ENCODE assay signal across 8 mouse cellular contexts in genomic region chr10:67538106-67538505, GRCm38 (mm10). TPM values are rescaled to one million over a fixed set of nuclear protein-coding genes. Genes with fewer than 3 reads are reported as not detected.
DNase-seq lines count a peak whose midpoint lies in the region; ATAC-seq and TF ChIP-seq lines count a peak whose summit lies in the region.

No protein-coding gene starts in this region.

- no peaks in the 10 kb centered on the region for H3K9me3 ChIP-seq in E14TG2a.4 (ENCODE audit: low read length)
- H3K9me3 ChIP-seq in forebrain, embryonic 14.5 days (replicated peaks; ENCODE audit: control insufficient read depth, low read length) = no peaks in the 10 kb centered on the region
- H3K9me3 ChIP-seq in kidney, postnatal 0 days (replicated peaks; ENCODE audit: low read length) = no peaks in the 10 kb centered on the region

- 1% methylated on average over 19 of the region's 19 CpGs for WGBS in forebrain, embryonic 14.5 days
- 2% methylated on average over 19 of the region's 19 CpGs for WGBS in kidney, postnatal 0 days

- TF ChIP-seq CTCF in E14TG2a.4 (conservative IDR thresholded peaks at IDR 0.05; ENCODE audit: low read length) = no peak
- TF ChIP-seq CTCF in kidney, postnatal 0 days (IDR thresholded peaks at IDR 0.05; ENCODE audit: low read depth) = no peak

- H3K4me3 ChIP-seq in E14TG2a.4 (replicated peaks; ENCODE audit: low read length) (peak overlapping the region; percentile 86), myocyte (peak overlapping the region; percentile 60)
- H3K4me3 ChIP-seq in forebrain, embryonic 14.5 days (ENCODE audit: low read depth, low read length) = peak overlapping the region; percentile 51
- H3K4me3 ChIP-seq in kidney, postnatal 0 days (replicated peaks; ENCODE audit: low read depth, low read length) = peak overlapping the region; percentile 53

- peak overlapping the region; percentile 82 for H3K4me2 ChIP-seq in forebrain, embryonic 14.5 days (ENCODE audit: low read length)
- peak overlapping the region; percentile 90 for H3K4me2 ChIP-seq in kidney, postnatal 0 days (ENCODE audit: low read length)
- H3K4me2 ChIP-seq in myocyte (ENCODE audit: low read depth) = peak overlapping the region; percentile 96

- H3ac ChIP-seq in myocyte (ENCODE audit: control insufficient read depth, insufficient read length) = peak overlapping the region; percentile 39

- no peak for ATAC-seq in forebrain, embryonic 14.5 days
- ATAC-seq in kidney, postnatal 0 days (replicated peaks; ENCODE audit: low FRiP score, low read depth) = no peak
- no peak for ATAC-seq in activated CD4-positive, CD25-positive, alpha-beta regulatory T cell, adult 4 months

- peak; percentile 8 for DNase-seq in gastrocnemius, adult 18-20 months (ENCODE audit: low spot score)
- DNase-seq in gastrocnemius, postnatal 10 days = no peak
- no peak for DNase-seq in forebrain, embryonic 14.5 days (ENCODE audit: low spot score)
- no peak for DNase-seq in kidney, postnatal 0 days (ENCODE audit: low spot score)
- no peak for DNase-seq in layer of hippocampus, adult 8-10 months (ENCODE audit: low spot score in 2 of 2)

- H3K9ac ChIP-seq in forebrain, embryonic 14.5 days (ENCODE audit: low read length) = no peak overlapping the region
- 0 out of 2 replicates have a peak overlapping the region, but pooled peaks have one; percentile 58 for H3K9ac ChIP-seq in kidney, postnatal 0 days (ENCODE audit: low read depth, low read length)

- peaks cover 4% of the 10 kb centered on the region; the same call in 1 of the 2 replicates for H3K36me3 ChIP-seq in E14TG2a.4 (ENCODE audit: insufficient read depth, low read length)
- H3K36me3 ChIP-seq in forebrain, embryonic 14.5 days (ENCODE audit: control insufficient read depth, insufficient read depth, low read length) = no peaks in the 10 kb centered on the region
- no peaks in the 10 kb centered on the region for H3K36me3 ChIP-seq in kidney, postnatal 0 days (ENCODE audit: insufficient read depth, low read length)
- no peaks in the 10 kb centered on the region for H3K36me3 ChIP-seq in myocyte (ENCODE audit: control insufficient read depth, insufficient read depth)

- H3K4me1 ChIP-seq in E14TG2a.4 (replicated peaks; ENCODE audit: low read depth, low read length) = peaks cover 52% of the 10 kb centered on the region
- H3K4me1 ChIP-seq in forebrain, embryonic 14.5 days (ENCODE audit: control insufficient read depth, insufficient read depth, low read length) = peaks cover 11% of the 10 kb centered on the region; the same call in 1 of the 2 replicates
- H3K4me1 ChIP-seq in kidney, postnatal 0 days (replicated peaks; ENCODE audit: insufficient read depth, low read length) = peaks cover 12% of the 10 kb centered on the region; the same call in 1 of the 2 replicates

- no peak overlapping the region for H3K27ac ChIP-seq in forebrain, embryonic 14.5 days (ENCODE audit: low read depth, low read length)
- H3K27ac ChIP-seq in kidney, postnatal 0 days = no peak overlapping the region

- H3K27me3 ChIP-seq in E14TG2a.4 (ENCODE audit: insufficient read depth, low read length) (peaks cover 85% of the 10 kb centered on the region), myocyte (ENCODE audit: control insufficient read depth, insufficient read depth, insufficient read length) (peaks cover 7% of the 10 kb centered on the region)
- peaks cover 92% of the 10 kb centered on the region for H3K27me3 ChIP-seq in forebrain, embryonic 14.5 days (replicated peaks; ENCODE audit: control insufficient read depth, insufficient read depth, low read length)
- H3K27me3 ChIP-seq in kidney, postnatal 0 days (ENCODE audit: insufficient read depth, low read length) = peaks cover 56% of the 10 kb centered on the region

- no peak for TF ChIP-seq POLR2A in myocyte (IDR thresholded peaks at IDR 0.05; ENCODE audit: insufficient read length, low read depth)

- peaks cover 27% of the 10 kb centered on the region for H3K79me2 ChIP-seq in myocyte (ENCODE audit: control insufficient read depth, insufficient read depth)

TF ChIP-seq in myocyte, 11 proteins besides CTCF, POLR2A, EP300 and RAD21:
- TF ChIP-seq CEBPB (IDR thresholded peaks at IDR 0.05; ENCODE audit: insufficient read depth, poor library complexity, severe bottlenecking) = no peak
- no peak for TF ChIP-seq MYOD1 (IDR thresholded peaks at IDR 0.05; ENCODE audit: control insufficient read depth in 1 of 3, insufficient read length in 2 of 3, low read depth in 2 of 3)
- TF ChIP-seq TCF12 (IDR thresholded peaks at IDR 0.05; ENCODE audit: insufficient read depth, poor library complexity, severe bottlenecking) = no peak
- TF ChIP-seq POLR2AphosphoS2 (IDR thresholded peaks at IDR 0.05; ENCODE audit: insufficient read length, low read depth) = no peak
- TF ChIP-seq REST (IDR thresholded peaks at IDR 0.05; ENCODE audit: insufficient read depth, insufficient read length) = no peak
TF ChIP-seq in myocyte: peak in this region for 0.

RNA-seq across cellular contexts. Expression of gene Egr2, which starts 2.8 kb away (rescaled TPM):
- 1 to 10 TPM in 1 of 2 experiments, under 1 TPM in 1; 0.91 to 2.1 TPM for total RNA-seq in gastrocnemius, adult 18-20 months (2021)
- total RNA-seq in gastrocnemius, postnatal 10 days (2021) = 1 to 10 TPM; 4.2 to 4.3 TPM
- polyA plus RNA-seq in forebrain, embryonic 14.5 days (2014; fragmentation: Nextera tagmentation; extraction: Ambion mirVana) = 0.08 and 0.12 TPM in 2 replicates
- polyA plus RNA-seq in kidney, postnatal 0 days (2015; fragmentation: Nextera tagmentation; extraction: Ambion mirVana) = 0.82 and 0.88 TPM in 2 replicates
- polyA plus RNA-seq in myocyte (2012; fragmentation: generic; extraction: Trizol) = 3.1 TPM
- polyA plus RNA-seq in activated CD4-positive, CD25-positive, alpha-beta regulatory T cell, adult 4 months (2017; shearing (Covaris generic)) = 10 to 100 TPM; 42.3 to 58.3 TPM
- total RNA-seq in layer of hippocampus, adult 8-10 months (2022) = 1 to 10 TPM; 2.4 to 6.3 (median 4.3) TPM

RNA-seq across cellular contexts. Expression of gene Ado, which starts 10.6 kb away (rescaled TPM):
- 10 to 100 TPM; 22.8 to 25.1 TPM for total RNA-seq in gastrocnemius, adult 18-20 months (2021)
- total RNA-seq in gastrocnemius, postnatal 10 days (2021) = 10 to 100 TPM; 19.1 to 19.6 TPM
- 67.3 and 80.5 TPM in 2 replicates for polyA plus RNA-seq in forebrain, embryonic 14.5 days (2014; fragmentation: Nextera tagmentation; extraction: Ambion mirVana)
- polyA plus RNA-seq in kidney, postnatal 0 days (2015; fragmentation: Nextera tagmentation; extraction: Ambion mirVana) = 51.2 and 56.8 TPM in 2 replicates
- 18.3 TPM for polyA plus RNA-seq in myocyte (2012; fragmentation: generic; extraction: Trizol)
- polyA plus RNA-seq in activated CD4-positive, CD25-positive, alpha-beta regulatory T cell, adult 4 months (2017; shearing (Covaris generic)) = 10 to 100 TPM; 40.3 to 43.7 TPM
- 10 to 100 TPM; 33.3 to 34.5 (median 33.8) TPM for total RNA-seq in layer of hippocampus, adult 8-10 months (2022)

Comparison
In these comparisons a context has a peak if more than half of its experiments do, and no peak if none do; other contexts are left out.
1. RNA of gene Egr2, which starts 2.8 kb away (polyA plus RNA-seq): 42.3 to 58.3 TPM in activated CD4-positive, CD25-positive, alpha-beta regulatory T cell, adult 4 months; 3.1 TPM in myocyte (single experiment), 0.82 to 0.88 TPM in kidney, postnatal 0 days and 0.08 to 0.12 TPM in forebrain, embryonic 14.5 days; every median in the first group is over 10 times any median in the second.
2. Peak in every context shown above with its lines, with median percentiles within 50 percentile points of each other: H3K4me3 ChIP-seq and H3K4me2 ChIP-seq.